Mouse (Mus musculus): ENCODE data around the gene Olfr51.
"Not testable (repeated sequence)": the region's sequence is repeated elsewhere in the genome, so short reads cannot be mapped to it uniquely, and the experiment has no call there.

Gene Olfr51

DNA sequence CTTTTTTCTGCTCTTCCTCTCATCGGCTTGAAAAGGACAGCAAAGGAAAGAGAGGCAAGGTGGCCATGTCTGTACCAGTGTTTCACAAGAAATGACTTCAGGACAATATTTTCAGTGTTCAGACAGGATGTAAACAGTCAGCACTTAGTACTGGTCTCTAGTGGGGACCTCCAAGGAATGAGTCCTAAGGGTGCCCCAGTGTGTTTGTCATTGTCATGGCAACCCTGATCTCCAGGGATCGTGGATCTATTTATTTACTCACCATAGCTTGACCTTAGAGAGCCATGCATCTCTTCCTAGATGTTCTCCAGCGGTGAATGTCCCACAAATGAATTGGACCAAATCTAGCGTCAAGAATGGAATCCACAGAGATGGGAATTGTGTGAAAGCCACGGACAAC lies at the start of gene Olfr51:
Gene Olfr51, plus strand, starts transcription at position 301 of the 400 bp plus-strand sequence.
- DNase-seq (ENCODE audit: low spot score), result no peak

DNA sequence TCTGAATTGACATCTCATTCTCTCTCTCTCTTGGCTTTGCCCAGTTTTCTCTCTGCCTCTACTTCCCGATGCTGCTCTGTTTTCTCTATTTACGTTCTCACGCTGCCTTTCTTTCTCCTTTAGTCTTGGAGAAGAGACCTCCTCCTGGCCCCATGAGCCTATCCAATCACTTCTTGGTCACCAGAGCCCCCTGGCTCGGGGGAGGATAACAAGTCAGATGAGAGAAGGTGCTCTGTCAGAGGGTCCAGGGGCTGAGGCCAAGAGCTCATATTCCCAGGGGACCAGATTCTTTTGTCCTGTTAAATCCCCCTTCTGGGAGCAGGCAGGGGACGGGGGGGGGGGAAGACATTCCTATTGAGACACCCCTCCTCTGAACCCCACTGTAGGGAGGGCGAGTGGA lies 49.7 kb upstream of the Olfr51 start, which contains the start of gene Prop1:
Gene Prop1, minus strand, starts transcription at position 101 of the 400 bp plus-strand sequence.
- no peak for DNase-seq (ENCODE audit: low spot score)

DNA sequence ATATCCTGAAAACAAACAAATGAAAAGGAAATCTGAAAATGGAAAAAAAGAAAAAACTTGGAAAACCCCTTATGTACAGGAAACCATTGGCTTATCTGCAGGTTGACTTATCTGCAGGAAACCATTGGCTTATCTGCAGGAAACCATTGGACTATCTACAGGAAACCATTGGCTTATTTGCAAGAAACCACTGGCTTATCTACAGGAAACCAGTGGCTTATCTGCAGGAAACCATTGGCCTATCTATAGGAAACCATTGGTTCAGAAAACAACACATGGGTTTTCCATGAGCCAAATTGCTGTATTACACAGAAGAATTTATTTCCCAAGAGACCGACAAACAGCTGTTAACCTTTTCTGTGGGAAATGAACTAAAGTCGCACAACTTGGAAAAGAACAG lies 38.5 kb upstream of the Olfr51 start:
- no peak for DNase-seq (ENCODE audit: low spot score)

DNA sequence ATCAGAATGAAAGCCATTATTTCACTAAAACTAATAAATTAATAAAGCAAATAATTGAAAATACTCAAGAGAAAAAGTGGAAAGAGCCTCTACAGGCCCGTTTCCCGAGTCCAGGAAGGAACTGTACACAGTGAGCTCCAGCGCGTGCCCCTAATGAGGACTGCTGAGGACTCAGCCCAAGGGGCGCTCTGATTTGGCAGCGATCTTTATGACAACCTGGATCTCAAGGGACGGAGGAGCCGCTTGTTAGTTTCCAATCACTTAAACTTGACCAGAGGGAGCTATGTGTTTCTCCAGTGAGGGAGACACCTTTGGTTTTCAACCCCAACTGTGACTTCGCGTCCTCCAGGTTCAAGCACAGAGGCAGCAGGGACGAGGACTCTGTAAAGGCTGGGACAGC lies 37.2 kb upstream of the Olfr51 start, which contains the start of gene Olfr1378:
Gene Olfr1378, plus strand, starts transcription at position 301 of the 400 bp plus-strand sequence.
- no peak for DNase-seq (ENCODE audit: low spot score)

DNA sequence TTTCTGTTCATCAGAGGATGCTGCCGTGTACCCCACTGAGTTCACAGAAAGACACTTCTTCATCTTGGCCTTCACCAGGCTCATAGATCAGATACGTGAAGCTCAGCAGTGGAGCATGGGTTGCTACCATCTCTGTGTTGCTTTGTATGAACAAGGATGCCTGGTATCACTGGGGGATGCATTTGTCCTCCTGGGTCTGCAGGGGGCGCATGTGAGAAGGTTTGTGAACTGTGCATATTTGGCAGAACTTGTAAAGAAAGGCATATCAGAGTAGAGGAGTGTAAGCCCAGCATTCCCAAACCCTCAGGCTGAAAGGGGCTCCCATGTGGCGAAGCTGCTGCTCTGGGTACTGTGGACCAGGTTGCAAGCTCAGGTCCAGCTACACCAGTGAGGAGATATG lies 26.2 kb upstream of the Olfr51 start:
- DNase-seq (ENCODE audit: low spot score), result no peak

DNA sequence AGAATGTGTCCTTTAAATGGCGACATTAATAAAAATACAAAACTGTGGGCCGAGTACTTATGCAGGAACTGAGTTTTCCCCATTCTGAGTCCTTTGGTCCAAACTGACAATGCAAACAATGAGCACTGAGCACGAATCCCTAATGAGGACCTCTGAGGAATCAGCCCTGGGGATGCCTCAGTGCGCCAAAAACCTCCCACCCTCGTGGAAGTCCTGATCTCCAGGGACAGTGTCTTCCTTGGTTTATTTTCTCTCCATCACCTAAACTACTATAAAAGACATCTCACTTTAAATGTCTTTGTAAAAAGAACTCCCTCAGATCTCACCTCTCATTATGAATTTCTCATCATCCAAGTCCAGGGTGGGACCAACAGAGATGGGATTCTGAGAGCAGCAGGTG lies 21.7 kb upstream of the Olfr51 start, which contains the start of gene Olfr1377:
Gene Olfr1377, plus strand, starts transcription at position 301 of the 400 bp plus-strand sequence.
- no peak for DNase-seq (ENCODE audit: low spot score)

DNA sequence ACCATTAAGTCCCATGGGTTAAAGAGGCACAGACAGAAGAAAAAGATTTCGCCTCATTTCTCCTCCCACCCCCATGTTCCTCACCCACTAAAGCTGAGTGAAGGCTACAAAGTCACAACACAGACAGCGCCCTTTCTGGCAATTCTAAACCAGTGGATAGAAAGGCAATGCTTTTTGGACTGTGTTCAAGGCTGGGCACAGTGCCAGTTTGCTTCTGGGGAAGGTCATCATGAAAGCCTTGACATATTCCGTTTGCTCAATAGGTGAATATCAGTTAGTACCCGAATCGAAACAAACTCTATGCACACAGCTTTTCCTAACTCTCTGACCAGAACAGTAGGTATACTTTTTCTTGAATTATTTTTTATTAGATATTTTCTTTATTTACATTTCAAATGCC lies 8.4 kb downstream of the Olfr51 start:
- no peak for DNase-seq (ENCODE audit: low spot score)

DNA sequence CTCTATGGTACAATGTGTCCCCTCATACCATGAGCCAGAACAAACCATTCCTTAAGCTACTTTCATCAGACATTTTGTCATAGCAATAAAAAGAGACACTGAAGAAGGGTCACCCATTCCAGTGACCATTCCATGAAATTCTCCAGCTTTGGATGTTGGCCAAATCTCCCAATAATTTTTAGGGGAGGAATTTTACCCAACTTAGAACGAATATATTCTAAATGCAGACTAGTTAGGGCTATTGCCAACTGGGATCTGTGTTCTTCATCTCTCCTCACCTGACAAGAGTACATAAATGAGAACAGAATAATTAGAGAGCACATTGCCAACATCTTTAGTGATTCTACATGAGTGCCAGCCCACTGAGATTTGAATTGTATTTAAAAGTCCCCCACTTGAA lies 10.5 kb downstream of the Olfr51 start, which contains the start of gene Olfr54:
Gene Olfr54, plus strand, starts transcription at position 301 of the 400 bp plus-strand sequence.
- DNase-seq (ENCODE audit: low spot score), result no peak

DNA sequence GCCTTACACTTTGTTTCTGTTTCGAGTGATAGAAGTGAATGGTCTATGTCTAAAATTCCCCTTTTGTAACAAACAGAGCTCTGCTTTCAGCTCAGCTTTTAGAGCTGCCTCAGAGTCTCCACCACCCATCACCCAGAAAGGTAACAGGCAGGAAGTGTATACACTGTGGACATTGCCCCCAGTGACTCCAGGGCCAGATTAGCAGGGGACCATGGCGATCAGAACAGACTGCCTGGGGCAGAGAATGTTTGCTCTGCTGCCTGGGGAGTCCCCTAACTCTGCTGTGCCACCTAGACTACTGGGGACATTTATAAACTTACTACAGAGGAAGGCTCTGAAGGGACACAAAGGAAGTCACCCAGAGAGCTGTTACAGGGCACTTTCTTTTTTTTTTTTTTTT lies 12.9 kb downstream of the Olfr51 start:
- no peak for DNase-seq (ENCODE audit: low spot score)

DNA sequence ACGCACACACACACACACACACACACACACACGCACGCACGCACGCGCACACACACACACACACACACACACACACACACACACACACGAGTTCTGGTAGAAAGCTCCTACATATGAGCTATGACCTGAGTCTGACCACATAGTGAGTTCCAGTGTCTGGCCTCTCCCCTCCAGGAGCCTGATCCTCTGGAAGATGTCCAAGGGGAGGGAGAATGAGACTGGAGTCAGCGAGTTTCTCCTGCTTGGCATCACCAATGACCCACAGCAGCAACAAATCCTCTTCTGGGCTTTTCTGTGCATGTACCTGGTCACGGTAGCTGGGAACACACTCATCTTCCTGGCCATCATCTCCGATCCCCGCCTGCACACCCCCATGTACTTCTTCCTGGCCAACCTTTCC lies 23.4 kb downstream of the Olfr51 start:
- not testable (repeated sequence) for DNase-seq (ENCODE audit: low spot score)

DNA sequence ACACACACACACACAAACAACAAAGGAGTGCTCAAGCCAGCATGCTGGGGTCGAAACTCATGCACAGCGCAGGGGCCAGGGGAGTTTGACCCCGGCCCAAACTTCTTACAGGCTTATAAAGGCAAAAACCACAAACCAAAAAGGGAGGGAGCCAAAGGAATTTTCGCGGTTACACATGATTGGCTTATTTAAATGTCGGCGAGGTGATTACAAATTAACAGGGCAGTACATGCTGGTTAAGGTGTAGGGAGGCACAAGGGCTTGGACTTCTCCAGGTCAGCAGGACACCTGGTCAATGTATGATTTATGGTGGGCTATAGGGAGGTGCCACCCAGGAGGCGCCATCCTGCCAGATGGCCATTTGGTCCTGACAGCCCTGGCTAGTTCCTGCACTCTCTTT lies 26.0 kb downstream of the Olfr51 start:
- not testable (repeated sequence) for DNase-seq (ENCODE audit: low spot score)

DNA sequence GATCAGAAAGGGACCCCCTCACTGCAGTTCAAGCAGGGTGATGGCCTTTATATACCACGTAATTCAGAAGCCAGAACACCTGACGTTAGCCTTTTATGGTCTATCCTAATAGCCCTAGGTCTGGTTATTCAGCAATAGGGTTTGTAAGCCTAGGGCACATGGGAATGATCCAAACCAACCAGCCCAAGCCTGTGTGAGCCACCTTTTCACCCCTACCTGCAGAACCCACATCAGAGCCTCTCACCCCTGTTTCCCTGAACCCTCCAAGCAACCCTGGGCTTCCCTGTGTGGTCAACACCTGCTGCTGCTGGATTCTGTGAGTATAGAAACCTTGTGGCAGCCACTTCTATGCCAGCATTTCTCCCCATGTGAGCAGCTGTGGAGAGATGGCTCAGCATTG lies 26.8 kb downstream of the Olfr51 start:
- DNase-seq (ENCODE audit: low spot score), result no peak

DNA sequence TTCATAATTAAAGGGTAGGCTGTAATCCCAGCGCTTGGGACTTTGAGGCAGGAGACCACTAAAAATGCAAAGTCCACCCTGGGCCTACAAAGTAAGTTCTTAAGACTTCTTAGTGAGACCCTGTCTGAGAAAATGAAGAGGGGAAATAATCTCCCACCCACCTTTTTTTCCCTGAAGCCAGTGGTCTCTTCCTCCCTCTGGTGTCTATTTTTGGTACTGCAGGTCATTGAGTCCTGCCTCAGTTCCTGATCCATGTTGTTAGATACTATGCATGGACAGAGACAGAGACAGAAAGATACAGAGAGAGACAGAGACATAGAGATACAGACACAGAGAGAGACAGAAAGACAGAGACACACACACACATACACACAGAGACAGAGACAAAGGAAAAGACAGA lies 29.5 kb downstream of the Olfr51 start:
- peak; percentile 11 for DNase-seq (ENCODE audit: low spot score)

DNA sequence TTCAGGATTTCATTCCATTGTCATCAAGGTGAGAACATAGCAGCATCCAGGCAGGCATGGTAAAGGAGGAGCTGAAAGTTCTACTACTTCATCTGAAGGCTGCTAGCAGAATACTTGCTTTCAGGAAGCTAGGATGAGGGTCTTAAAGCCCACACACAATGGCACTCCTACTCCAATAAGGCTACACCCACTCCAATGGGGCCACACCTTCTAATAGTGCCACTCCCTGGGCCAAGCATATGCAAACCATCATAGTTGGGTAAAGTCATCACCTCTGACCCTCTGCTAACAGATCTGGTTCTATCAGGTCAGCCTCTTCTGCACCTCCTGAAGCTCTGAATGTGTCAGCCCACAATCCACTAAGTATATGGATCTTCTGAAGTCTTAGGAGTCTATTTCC lies 30.7 kb downstream of the Olfr51 start:
- DNase-seq (ENCODE audit: low spot score), result not testable (repeated sequence)

DNA sequence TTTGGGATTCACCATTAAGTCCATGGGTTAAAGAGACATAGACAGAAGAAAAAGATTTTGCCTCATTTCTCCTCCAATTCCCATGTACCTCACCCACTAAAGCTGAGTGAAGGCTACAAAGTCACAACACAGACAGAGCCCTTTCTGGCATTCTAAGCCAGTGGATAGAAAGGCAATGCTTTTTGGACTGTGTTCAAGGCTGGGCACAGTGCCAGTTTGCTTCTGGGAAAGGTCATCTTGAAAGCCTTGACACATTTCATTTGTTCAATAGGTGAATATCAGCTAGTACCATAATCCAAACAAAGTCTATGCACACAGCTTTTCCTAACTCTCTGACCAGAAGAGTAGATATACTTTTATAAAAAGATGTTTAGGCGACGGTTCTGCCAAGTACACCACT lies 32.6 kb downstream of the Olfr51 start:
- no peak for DNase-seq (ENCODE audit: low spot score)

DNA sequence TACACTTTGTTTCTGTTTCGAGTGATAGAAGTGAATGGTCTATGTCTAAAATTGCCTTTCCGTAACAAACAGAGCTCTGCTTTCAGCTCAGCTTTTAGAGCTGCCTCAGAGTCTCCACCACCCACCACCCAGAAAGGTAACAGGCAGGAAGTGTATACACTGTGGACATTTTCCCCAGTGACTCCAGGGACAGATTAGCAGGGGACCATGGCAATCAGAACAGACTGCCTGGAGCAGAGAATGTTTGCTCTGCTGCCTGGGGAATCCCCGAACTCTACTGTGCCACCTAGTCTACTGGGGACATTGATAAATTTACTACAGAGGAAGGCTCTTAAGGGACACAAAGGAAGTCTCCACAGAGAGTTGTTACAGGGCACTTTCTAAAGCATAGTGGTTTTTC lies 41.4 kb downstream of the Olfr51 start:
- DNase-seq (ENCODE audit: low spot score), result not testable (repeated sequence)

DNA sequence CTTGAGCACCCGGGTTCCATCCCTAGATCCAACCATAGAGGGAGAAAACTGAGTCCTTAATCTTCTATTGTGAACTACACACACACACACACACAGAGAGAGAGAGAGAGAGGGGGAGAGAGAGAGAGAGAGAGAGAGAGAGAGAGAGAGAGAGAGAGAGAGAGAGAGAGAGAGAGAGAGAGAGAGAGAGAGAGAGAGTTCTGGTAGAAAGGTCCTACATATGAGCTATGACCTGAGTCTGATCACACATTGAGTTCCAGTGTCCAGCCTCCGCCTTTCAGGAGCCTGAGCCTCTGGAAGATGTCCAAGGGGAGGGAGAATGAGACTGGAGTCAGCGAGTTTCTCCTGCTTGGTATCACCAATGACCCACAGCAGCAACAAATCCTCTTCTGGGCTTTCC lies 44.4 kb downstream of the Olfr51 start, which contains the start of gene Olfr1375:
Gene Olfr1375, plus strand, starts transcription at position 301 of the 400 bp plus-strand sequence.
- DNase-seq (ENCODE audit: low spot score), result not testable (repeated sequence)

DNA sequence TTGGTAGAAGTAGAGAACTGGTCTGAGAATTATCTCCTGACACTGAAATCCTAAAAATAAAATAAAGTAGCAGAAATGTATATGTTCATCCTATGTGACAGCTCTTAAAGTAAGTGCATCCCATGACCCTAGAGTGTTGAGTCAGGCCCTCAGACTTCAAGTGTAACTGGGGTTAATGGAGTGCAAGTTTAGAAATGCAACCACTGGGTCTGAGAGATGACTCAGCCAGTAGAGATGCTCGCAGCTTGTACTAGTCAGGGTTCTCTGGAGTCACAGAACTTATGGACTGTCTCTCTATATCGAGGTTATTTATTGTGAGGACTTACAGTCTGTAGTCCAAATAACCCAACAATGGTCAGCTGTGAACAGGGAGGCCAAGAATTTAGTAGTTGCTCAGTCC lies 48.3 kb downstream of the Olfr51 start:
- no peak for DNase-seq (ENCODE audit: low spot score)

DNA sequence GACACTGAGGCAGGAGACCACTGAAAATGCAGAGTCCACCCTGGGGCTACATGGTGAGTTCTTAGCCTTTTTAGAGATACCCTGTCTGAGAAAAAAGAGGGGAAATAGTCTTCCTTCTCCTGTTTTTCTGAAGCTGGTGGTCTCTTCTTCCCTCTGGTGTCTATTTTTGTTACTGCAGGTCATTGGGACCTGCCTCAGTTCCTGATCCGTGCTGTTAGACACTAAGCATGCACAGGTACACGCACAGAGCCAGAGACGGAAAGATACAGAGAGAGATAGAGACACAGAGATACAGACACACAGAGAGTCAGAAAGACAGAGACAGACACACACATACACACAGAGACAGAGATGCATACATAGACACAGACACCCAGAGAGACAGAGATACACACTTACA lies 49.8 kb downstream of the Olfr51 start:
- no peak for DNase-seq (ENCODE audit: low spot score)

DNA sequence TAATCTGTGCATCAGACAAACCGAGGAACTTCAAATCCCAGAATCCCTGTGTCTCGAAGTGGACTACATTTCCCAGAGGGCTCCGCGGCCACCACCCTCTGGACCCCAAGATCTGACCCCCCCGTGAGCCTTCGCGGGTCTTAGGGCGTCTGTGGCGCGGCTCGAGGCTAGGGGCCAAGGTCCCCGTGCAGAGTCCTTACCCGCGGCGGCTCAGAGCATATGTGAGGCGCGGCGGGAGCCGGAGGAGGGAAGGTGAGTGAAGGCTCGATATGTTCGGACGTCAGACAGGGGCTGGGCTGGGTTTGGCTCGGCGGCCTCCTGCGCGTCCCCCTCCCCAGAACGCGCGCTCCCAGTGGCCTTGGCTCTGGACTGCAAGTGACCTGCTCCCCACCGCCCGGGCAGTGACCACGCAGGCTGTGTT lies 55.8 kb downstream of the Olfr51 start, which contains the start of gene Zfp354a:
Gene Zfp354a, plus strand, starts transcription at position 107 of the 421 bp plus-strand sequence.
- DNase-seq (ENCODE audit: low spot score), result peak; percentile 10

Measured in c-Kit-positive CD71-positive TER-119-positive erythroid progenitor cells, embryonic 14.5 days (primary cell).